Mouse (Mus musculus): ENCODE measurements around the gene Nags.

Gene Nags

GRCm38 (mm10) chr11:102145471-102146001, at the start of gene Nags:
Gene Nags, plus strand, starts transcription at chr11:102145513.
- no peak for DNase-seq

GRCm38 (mm10) chr11:102095676-102096075, 49.6 kb upstream of the Nags start:
- DNase-seq: no peak

- no peak for DNase-seq
These were observed 48.9 kb upstream of the Nags start for GRCm38 (mm10) chr11:102096446-102096845.

GRCm38 (mm10) chr11:102096887-102097391, 48.4 kb upstream of the Nags start:
- peak; percentile 60 for DNase-seq

GRCm38 (mm10) chr11:102101219-102101618, 44.1 kb upstream of the Nags start, which contains the start of gene Ppy:
Gene Ppy, minus strand, starts transcription at chr11:102101319.
- DNase-seq: no peak

GRCm38 (mm10) chr11:102102485-102103258, 42.6 kb upstream of the Nags start:
- no peak for DNase-seq

- DNase-seq: no peak
These were observed 38.4 kb upstream of the Nags start for GRCm38 (mm10) chr11:102106911-102107310.

GRCm38 (mm10) chr11:102107732-102108131, 37.6 kb upstream of the Nags start, which contains the start of gene Pyy:
Gene Pyy, minus strand, starts transcription at chr11:102107832.
- DNase-seq: no peak

GRCm38 (mm10) chr11:102111576-102111975, 33.7 kb upstream of the Nags start:
- no peak for DNase-seq

- no peak for DNase-seq
These were observed 29.1 kb upstream of the Nags start for GRCm38 (mm10) chr11:102116241-102116640.

GRCm38 (mm10) chr11:102117386-102117785, 27.9 kb upstream of the Nags start:
- no peak for DNase-seq

- no peak for DNase-seq
These were observed 10.8 kb upstream of the Nags start for GRCm38 (mm10) chr11:102134516-102134915.

GRCm38 (mm10) chr11:102137625-102138446, 7.5 kb upstream of the Nags start:
- DNase-seq: no peak

- peak; percentile 44 for DNase-seq
These were observed 6.9 kb upstream of the Nags start for GRCm38 (mm10) chr11:102138447-102138740.

- DNase-seq: no peak
These were observed 4.8 kb upstream of the Nags start for GRCm38 (mm10) chr11:102140508-102140907.

- no peak for DNase-seq
These were observed 3.0 kb upstream of the Nags start for GRCm38 (mm10) chr11:102142355-102142754.

GRCm38 (mm10) chr11:102144957-102145470, 299 bp upstream of the Nags start:
- no peak for DNase-seq

- DNase-seq: no peak
These were observed 692 bp downstream of the Nags start for GRCm38 (mm10) chr11:102146005-102146404.

GRCm38 (mm10) chr11:102146531-102146930, 1.2 kb downstream of the Nags start:
- DNase-seq: no peak

GRCm38 (mm10) chr11:102147213-102147989, 2.1 kb downstream of the Nags start:
- no peak for DNase-seq

- DNase-seq: peak; percentile 91
These were observed 10.9 kb downstream of the Nags start, which contains the start of gene Tmem101 for GRCm38 (mm10) chr11:102156039-102156785. Gene Tmem101, minus strand, starts transcription at chr11:102156404.

GRCm38 (mm10) chr11:102156786-102157089, 11.4 kb downstream of the Nags start:
- DNase-seq: no peak
